Mouse (Mus musculus): ENCODE results near the gene Ndufs3.
"Not testable (repeated sequence)": the region's sequence is repeated elsewhere in the genome, so short reads cannot be mapped to it uniquely, and the experiment has no call there.

Gene Ndufs3

DNA sequence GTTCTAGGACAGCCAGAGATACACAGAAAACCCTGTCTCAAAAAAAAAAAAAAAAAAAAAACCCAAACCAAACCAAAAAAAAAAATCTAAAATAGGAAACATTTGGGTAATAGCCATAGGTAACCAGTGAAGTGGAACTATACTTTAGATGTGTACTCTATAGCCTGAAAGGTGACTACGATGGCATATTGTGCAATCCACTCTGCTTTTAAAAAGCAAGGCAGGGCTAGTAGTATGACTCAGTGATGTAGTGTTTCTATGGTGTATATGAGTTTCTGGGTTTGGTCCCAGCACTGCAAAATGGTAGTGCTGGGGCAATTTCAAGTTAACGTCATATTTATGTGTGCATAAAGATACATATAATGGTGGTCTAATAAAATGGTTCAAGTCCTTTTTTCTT, 2.1 kb upstream of the Ndufs3 start:
- no peak for DNase-seq (ENCODE audit: inconsistent ontology term)

DNA sequence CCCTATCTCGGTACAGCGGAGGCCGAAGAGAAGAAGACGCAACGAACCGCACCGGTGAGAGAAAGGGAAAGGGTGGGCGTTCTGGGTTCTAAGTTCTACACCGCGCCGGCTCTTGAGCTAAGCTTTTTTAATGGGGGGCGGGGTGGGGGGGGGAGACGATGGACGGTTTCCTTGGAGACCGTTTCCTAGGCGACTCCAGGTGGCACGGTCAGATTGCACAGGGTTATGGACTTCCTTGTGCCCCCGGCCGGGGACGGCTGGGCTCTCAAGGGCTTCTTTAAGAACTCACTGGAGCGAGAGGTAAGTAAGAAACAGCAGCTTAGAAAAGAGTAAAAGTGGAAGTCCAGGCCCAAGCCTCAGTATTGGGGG, 213 bp upstream of the Ndufs3 start:
- no peak for DNase-seq (ENCODE audit: inconsistent ontology term)

DNA sequence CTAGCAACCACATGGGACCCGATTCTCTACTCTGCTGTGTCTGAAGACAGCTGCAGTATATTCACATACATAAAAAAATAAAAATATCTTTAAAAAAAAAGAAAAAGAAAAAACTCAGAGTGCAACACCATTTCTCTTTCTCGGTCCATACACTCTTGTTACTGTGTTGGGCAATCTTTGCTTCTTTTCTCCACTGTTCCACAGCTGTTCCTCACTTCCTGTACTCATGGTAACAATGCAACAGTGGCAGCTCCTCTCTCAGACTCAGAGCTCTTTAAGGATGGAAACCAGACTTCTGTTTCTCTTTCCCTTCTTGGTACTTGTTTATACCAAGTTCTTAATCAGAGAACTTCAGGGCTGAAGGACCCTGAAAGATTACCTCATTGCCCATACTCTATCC, 1.2 kb downstream of the Ndufs3 start:
- DNase-seq (ENCODE audit: inconsistent ontology term) = no peak

DNA sequence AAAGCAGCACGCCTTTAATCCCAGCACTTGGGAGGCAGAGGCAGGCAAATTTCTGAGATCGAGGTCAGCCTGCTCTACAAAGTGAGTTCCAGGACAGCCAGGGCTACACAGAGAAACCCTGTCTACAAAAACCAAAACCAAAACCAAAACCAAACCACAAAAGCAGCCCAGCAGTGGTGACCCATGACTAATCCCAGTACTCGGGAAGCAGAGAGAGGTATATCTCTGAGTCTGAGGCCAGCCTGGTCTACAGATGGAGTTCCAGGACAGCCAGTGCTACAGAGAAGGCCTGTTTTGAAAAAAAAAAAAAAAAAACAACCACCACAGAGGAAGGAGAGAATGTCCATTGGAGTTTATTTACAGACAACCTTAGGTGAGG, 10.3 kb downstream of the Ndufs3 start:
- not testable (repeated sequence) for DNase-seq (ENCODE audit: inconsistent ontology term)

DNA sequence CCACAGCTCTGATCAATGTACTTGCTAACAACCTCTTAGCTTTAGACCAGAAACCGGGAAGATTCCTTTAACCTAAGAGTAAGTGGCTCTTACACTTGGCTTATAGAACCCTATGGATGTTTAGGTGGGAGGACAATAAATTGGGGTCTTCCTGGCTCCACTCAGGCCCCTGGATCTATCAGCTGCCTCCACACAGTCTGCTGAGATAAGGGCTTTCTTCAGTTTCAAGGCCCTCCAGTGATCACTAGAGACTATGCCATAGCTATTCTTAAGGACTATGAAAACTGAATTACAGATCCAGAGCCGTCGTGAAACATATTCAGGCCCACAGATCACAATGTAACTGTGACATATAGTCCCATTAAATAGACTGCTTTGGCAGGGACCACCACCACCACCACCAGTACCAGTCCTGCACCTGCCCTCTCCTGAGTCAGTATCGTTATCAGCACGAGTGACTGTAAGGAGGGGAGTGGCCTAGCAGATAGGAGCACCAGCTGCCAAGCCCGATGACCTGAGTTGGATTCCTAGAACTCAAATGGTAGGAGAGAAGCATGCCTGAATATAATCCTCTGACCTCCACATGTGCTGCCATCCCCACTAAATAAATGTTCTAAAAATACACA, 10.8 kb downstream of the Ndufs3 start:
- no peak for DNase-seq (ENCODE audit: inconsistent ontology term)

DNA sequence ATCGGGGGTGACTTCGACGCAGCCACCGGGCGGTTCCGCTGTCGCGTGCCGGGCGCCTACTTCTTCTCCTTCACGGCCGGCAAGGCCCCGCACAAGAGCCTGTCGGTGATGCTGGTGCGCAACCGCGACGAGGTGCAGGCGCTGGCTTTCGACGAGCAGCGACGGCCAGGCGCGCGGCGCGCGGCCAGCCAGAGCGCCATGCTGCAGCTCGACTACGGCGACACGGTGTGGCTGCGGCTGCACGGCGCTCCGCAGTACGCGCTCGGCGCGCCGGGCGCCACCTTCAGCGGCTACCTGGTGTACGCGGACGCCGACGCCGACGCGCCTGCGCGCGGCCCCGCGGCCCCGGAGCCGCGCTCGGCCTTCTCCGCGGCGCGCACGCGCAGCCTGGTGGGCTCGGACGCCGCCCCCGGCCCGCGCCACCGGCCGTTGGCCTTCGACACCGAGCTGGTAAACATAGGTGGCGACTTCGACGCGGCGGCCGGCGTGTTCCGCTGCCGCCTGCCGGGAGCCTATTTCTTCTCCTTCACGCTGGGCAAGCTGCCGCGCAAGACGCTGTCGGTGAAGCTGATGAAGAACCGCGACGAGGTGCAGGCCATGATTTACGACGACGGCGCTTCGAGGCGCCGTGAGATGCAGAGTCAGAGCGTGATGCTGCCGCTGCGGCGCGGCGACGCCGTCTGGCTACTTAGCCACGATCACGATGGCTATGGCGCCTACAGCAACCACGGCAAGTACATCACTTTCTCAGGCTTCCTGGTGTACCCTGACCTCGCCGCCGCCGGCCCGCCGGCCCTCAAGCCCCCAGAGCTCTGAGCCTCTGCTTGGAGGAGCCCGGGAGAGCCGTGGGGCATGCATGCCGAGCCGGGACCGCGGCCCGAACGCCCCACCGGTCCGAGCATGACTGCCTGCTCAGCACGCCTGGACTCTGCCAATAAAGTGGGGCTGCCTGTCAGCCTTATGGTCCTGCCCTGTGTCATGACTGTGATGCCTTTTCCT, 14.8 kb downstream of the Ndufs3 start:
- DNase-seq (ENCODE audit: inconsistent ontology term) = peak; percentile 30

DNA sequence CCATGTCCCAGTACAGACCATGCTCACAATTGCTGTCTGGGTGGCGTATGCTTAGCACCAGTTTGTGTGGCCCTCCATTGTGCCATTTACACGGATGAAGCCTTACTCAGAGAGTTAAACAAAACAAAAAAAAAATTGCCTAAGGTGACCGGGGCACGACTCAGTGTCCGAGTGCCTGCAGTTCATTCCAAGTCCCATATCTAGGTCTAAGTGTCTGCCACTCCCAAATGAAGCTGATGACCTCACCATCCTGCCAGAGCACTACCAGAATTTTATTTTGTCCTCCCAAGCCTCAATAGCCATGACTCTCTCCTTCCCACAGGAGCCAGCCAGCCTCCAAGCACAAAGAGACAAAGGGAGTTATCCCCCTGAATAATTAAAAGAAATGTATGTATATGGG, 17.0 kb downstream of the Ndufs3 start:
- no peak for DNase-seq (ENCODE audit: inconsistent ontology term)

DNA sequence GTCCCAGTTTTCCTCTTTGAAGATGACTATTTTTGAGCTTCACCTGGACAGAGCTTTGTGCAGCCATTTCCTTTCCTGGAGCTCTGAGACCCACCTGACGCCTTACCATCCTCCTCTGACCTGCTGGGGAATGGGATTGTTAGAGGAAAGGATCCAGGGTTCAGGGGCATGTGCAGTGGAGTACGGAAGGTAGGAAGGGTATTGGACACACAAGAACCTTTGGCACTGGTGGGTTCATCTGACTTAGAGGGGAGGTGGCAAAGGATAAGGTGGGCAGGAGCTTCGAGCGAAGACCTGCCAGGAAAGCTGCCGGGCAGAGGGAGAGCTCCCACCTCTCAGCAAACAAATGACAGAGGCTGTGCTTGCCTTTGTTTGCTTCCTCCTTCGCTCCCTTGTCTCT, 18.2 kb downstream of the Ndufs3 start:
- no peak for DNase-seq (ENCODE audit: inconsistent ontology term)

DNA sequence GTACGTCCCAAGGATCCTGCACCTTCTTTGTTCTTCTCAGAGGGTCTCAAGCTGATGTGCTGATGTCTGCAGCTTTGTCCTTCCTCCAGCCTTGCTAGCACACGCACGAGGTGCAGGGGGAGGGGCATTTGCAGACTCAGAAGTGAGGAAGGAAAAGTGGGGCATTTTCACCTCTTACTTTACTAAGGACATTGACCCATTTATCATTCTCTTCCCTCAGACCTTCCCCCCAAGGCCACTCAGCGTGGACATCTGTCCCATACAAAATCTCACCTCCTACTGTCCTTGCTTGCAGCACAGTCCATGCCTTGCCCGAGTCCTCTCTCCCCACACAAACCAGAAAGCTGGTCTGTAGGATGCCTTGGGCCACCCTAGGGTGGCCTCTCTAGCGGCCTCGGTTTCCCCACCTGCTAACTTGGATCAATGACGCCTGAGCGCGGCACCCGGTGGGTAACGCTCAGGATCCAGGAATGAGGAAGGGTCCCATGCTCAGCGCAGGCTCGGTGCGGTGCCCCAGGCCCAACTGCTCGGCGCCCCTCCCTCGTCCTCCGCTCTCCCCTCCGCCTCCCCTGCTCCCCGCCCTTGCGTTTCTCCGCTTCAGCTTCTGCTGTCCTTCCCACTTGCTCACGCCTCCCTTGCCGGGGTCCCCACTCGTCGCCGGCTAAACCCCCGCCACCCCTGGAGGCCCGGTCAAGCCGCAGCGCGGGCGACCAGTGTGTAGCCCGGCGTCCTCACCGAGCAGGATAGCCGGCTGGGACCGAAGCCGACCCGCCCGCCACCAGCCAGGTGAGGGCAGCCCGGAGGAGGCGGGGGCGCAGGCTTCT, 19.2 kb downstream of the Ndufs3 start, which contains the start of gene C1qtnf4:
C1qtnf4 (plus strand) TSS at position 643 of the 824 bp plus-strand sequence.
- no peak for DNase-seq (ENCODE audit: inconsistent ontology term)

DNA sequence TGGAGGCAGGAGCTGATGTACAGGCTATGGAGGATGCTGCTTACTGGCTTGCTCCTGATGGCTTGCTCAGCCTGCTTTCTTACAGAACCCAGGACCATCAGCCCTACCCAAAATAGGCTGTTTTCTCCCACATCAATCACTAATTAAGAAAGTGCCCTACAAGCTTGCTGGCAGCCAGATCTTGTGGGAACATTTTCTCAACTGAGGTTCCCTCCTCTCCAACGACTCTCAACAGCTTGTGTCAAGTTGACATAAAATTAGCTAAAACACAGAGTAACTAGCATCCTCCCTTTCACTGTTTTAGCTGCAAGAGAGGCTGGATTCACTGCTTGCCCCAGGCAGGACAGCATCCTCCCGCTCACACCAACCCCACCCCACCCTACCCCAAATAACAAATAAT, 22.8 kb downstream of the Ndufs3 start:
- no peak for DNase-seq (ENCODE audit: inconsistent ontology term)

DNA sequence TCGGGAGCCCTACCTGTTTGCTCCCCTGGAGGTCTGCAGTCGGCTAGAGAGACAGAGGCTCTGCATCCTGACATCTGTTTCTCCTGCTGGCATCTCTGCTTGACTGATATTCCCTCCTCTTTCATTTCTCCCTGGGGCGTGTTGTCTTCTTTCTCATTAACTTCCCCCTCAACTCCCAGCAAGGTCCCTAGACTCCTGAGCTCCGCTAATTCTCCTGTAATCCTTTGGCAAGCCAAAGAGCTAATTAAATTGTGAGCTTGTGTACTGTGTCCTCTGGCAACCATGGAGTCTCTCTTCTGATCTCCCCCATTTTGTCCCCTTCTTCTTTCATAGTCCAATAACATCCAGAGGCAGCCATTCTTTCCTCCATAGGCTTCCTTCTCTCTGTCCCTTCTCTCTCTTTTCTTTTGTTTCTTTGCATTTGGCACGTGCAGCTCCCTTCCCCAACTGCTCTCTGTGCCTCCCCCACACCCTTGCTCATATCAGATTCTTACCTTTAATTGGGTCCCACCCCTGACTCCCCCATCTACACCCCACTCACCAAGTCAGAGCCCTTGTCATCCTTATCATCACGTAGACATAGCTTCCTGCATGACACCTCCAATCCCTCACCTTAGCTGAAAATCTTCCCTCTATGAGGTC, 24.4 kb downstream of the Ndufs3 start:
- no peak for DNase-seq (ENCODE audit: inconsistent ontology term)

DNA sequence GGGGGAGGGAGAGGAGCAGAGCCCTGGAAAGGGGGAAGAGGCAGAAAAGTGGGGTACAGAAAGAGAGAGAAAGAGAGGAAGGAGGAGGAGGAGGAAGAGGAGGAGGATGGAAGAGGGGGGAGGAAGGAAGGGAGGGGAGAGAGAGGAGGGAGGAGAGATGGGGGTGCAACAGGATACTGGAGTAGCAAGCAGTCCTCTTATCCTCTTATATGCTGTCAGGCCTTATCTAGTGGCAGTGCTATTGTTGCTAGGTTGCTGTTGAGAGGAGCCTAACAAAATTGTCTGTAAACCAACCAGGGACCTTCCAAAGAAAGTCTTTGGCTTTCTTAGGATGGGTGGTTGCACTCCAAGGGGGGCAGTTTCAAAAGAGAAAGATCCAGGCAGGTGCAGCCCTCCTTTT, 25.2 kb downstream of the Ndufs3 start:
- DNase-seq (ENCODE audit: inconsistent ontology term) = no peak

DNA sequence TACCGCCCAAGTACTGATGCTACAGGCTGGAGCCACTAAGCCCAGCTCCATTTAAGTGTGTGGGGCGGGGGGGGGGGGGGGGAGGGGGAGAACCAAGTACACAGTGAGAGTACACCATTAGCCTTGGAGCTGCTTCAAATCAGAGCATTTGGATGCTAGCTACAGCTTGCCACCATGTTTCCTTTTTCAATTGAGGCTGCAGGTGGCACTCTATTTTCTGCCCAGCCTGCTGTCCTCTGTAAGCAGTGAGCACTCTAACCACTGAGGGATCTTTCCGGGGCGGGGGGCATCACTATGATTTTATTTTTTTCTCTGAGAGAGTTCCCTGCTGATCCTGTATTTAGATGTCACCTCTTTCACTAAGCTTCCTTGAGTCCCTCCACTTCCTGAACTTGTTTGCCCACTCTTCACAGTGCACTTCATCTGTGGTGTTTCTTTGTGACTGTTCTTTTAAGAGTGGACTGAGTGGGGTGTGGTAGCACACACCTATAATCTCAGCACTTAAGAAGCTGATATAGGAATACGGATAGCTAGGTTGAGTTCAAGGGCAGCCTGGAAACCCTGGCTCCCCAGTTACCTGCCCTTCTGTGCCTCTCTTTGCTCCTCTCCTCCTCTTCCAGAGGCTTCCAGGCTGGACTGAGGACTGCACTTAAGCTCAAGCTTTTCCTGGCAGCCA, 26.9 kb downstream of the Ndufs3 start:
- DNase-seq (ENCODE audit: inconsistent ontology term) = no peak

DNA sequence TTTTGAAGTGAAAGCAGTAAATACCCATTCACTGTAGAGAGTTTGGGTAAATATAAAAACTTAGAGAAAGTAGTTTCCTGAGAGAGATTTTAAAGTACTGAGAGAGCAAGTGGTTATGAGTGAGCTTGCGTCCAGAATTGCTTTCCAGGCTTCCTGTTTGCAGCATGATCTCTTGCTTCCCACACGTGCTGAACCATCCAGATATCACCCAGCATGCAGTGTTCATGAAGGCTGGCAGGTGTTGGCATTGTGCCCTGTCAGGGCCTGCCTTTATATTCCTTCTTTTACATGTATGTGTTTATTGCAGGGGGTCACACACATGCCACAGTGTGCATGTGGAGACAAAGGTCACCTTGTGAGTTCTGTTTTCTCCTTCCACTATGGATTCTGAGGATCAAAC, 29.4 kb downstream of the Ndufs3 start:
- DNase-seq (ENCODE audit: inconsistent ontology term) = no peak

DNA sequence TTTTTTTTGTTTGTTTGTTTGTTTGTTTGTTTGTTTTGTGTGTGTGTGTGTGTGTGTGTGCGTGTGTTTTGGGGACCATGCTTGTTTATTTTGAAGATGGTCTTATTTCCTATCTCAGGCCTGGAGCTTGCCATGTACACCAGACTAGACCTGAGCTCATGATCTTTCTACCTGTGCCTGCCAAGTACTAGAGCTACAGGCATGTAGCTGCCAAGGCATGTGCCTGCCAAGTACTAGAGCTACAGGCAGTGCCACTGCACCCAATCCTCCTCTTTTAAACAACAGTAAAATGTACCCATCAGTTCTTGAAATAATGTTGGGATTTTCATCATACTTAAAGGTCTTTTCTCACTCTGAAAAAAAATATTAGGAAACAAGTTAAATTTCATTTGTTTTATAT, 30.6 kb downstream of the Ndufs3 start:
- no peak for DNase-seq (ENCODE audit: inconsistent ontology term)

DNA sequence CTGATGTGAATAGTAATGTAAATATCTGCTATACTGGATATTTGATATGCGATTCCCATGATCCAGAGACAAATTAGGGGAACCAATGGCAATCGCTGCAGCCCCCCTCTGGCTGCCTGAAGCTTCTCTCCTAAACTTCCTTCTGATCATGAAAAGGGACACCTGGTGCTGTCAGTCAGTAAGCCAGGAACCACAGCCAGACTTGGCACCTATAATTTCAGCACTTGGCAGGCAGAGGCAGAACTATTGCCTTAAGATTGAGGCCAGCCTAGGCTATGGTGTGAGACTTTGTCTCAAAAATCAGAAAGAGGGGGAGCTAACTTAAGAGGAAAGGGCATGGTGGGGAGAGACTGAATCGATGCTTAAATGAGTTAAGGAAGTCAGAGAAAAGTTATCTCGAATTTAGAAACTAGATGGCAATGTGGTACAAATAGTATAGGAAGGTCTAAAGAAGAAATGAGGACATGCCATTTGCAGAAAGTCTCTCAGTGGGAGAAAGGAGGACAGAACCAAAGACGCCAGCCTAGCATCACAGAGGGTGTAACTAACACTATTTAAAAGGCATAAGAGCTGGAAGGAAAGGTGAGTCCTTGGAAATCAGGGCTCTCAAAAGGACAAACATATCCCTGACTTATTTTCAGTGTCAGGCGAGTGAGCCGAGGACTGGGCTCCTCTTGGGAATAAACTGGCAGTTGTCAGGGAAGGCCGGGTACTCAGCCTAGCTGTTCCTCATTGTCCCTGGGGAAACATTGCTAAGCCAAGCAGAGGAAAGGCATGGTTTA, 33.3 kb downstream of the Ndufs3 start:
- no peak for DNase-seq (ENCODE audit: inconsistent ontology term)

DNA sequence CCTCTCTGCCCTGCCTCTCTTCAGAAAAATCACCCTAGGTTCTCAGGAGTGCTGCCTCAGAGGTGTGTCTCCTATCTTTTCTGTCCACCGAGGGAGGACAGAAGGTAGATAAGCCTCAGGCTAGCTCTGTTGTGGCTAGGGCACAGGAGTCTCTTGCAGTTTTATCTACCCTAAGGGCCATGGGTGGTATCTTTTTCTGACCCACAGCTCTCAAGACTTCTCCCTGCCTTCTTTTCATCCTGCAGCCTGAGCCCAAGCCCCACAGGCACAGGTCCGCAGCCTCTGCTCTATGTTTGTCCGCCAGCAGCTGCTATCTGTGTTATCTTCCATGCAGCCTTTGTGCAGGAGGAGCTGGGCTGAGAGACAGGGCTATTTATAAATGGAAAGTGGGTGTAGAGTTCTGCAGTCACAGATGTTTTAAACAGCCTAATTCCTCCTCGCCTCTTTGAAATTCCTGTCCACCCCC, 34.5 kb downstream of the Ndufs3 start:
- DNase-seq (ENCODE audit: inconsistent ontology term) = no peak

DNA sequence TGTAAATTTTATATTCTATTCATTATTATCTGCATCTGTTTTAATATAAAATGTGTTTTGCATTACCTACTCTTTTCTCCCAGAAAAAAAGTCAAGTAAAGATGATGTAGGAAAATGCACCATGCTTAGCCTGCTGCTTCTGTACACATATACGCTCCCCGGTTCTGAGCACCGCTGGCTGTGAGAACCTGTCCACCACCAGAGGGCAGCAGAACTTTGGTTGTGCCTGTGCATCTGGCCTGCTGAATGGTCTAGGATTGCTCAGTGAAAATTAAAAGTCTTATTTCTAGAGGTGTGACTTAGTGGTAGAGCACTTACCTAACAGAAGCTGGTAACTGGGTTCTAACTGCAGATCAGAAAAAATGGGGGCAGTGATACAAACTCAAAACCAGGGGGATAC, 38.1 kb downstream of the Ndufs3 start:
- peak; percentile 50 for DNase-seq (ENCODE audit: inconsistent ontology term)

DNA sequence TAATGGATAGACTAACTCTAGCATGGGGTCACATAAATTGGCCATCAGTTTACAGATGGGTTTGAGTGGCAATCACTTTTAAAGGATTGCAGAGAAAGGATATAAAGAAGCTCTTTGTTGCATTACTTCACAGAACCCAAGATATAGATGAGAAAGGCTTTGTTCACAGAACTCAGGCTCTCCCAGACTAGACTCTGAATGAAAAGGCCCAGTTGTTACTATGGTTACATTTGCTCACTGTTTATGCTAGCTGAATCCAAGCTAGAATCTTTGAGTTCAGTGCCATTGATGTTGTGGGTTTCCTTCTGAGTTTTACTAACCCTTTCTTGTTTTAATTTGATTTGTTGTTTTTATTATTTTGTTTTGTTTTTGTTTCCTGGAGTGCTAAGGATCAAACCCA, 40.4 kb downstream of the Ndufs3 start:
- no peak for DNase-seq (ENCODE audit: inconsistent ontology term)

DNA sequence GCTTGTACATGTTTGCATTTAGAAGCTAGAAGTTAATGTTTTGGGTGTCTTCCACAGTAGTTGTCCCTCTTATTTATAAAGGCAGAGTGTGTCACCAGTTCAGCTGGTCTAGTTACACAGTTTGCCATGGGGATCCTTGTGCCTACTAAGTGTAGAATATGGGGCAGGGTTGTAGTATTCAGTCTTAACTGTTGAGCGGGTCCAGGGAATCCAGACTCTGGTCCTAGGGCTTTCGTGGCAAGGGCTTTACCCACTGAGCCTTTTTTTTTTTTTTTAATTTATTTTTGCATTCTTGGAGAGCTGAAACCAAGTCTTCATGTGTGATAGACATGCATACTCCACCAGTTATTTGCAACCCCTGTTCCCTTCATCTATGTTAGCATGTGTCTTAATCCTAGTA, 43.1 kb downstream of the Ndufs3 start:
- DNase-seq (ENCODE audit: inconsistent ontology term) = no peak

All from Muller cell, postnatal 12 days (primary cell).